Mouse (Mus musculus) limb, embryonic 10.5 days (tissue): ENCODE data around the gene Bphl. TPM values are rescaled to one million over a fixed set of nuclear protein-coding genes. Genes with fewer than 3 reads are reported as not detected.

Experiments used
- DNase-seq: peaks from one replicate; pipeline ENCODE4 v3.0.0-alpha.2; 2017; ENCODE audit warnings: low spot score
- H3K27ac ChIP-seq: fragments of 300-500 bp; sonication (generic); 2 replicates; pipeline ENCODE4 v1.5.1; 2016; ENCODE audit warnings: mild to moderate bottlenecking
- H3K27me3 ChIP-seq: fragments of 300-500 bp; sonication (generic); 2 replicates; pipeline ENCODE4 v1.6.1; 2016; ENCODE audit warnings: low read depth, mild to moderate bottlenecking; ENCODE audit not compliant: poor library complexity, severe bottlenecking
- H3K36me3 ChIP-seq: fragments of 300-500 bp; sonication (generic); 2 replicates; pipeline ENCODE4 v1.6.1; 2016; ENCODE audit warnings: mild to moderate bottlenecking, moderate library complexity
- H3K4me1 ChIP-seq: fragments of 300-500 bp; sonication (generic); 2 replicates; pipeline ENCODE4 v1.6.1; 2016
- H3K4me3 ChIP-seq: fragments of 300-500 bp; sonication (generic); 2 replicates; pipeline ENCODE4 v1.5.1; 2016; ENCODE audit warnings: mild to moderate bottlenecking, moderate library complexity
- H3K9me3 ChIP-seq: fragments of 300-500 bp; sonication (generic); replicated peaks from 2 replicates; pipeline ENCODE4 v1.6.1; 2016; ENCODE audit warnings: mild to moderate bottlenecking
- WGBS: fragments of 180-500 bp; shearing (Covaris S2); methylation state at CpG from one replicate; pipeline ENCODE4 v1.1.7; 2016; 5-methylcytosine and 5-hydroxymethylcytosine counted together
- polyA plus RNA-seq: library from polyadenylated mRNA; unstranded; fragments of >200 nt; fragmentation: Nextera tagmentation; extraction: Ambion mirVana; gene quantifications from 2 replicates; pipeline ENCODE4 v1.2.1, GENCODE M21; 2016

Bphl gene
- polyA plus RNA-seq, 1 experiment from 2014 or later = 33.6 TPM

GRCm38 (mm10) chr13:34120536-34120935 lies 83.1 kb downstream of the Bphl start:
- no peak for DNase-seq
- 99% methylated on average over 2 of the region's 2 CpGs for WGBS
- no peaks in the 10 kb centered on the region for H3K27me3 ChIP-seq

More at GRCm38 (mm10) chr13:34120536-34120935, 83.1 kb downstream of the Bphl start:
- no peak overlapping the region for H3K27ac ChIP-seq
- no peaks in the 10 kb centered on the region for H3K36me3 ChIP-seq
- H3K4me3 ChIP-seq = no peak overlapping the region
- no peaks in the 10 kb centered on the region for H3K4me1 ChIP-seq
- H3K9me3 ChIP-seq = no peaks in the 10 kb centered on the region

Other genes with a start within 250 kb of the Bphl start
- gene Serpinb6e, start 194.2 kb upstream of the Bphl start, polyA plus RNA-seq = not detected in 2 replicates
- gene Serpinb6c, start 131.9 kb upstream of the Bphl start, polyA plus RNA-seq = 0.61 and 0.80 TPM in 2 replicates
- 20.0 and 23.0 TPM in 2 replicates for gene Nqo2, start 72.9 kb upstream of the Bphl start, polyA plus RNA-seq
- 9.0 and 9.7 TPM in 2 replicates for gene Ripk1, start 35.2 kb upstream of the Bphl start, polyA plus RNA-seq
- 26.4 and 35.7 TPM in 2 replicates for gene Serpinb6a, start 34.8 kb upstream of the Bphl start, polyA plus RNA-seq
- gene Tubb2a, start 40.4 kb downstream of the Bphl start, polyA plus RNA-seq = 44.3 and 44.7 TPM in 2 replicates
- gene Tubb2b, start 92.9 kb downstream of the Bphl start, polyA plus RNA-seq = 11.7 and 15.6 TPM in 2 replicates
- 80.5 and 83.3 TPM in 2 replicates for gene Psmg4, start 125.4 kb downstream of the Bphl start, polyA plus RNA-seq